Mouse (Mus musculus): ENCODE measurements around the gene Ctnnd1. TPM values are rescaled to one million over a fixed set of nuclear protein-coding genes. Genes with fewer than 3 reads are reported as not detected.

Ctnnd1 gene
- total RNA-seq (2014; rRNA removed) (81.1 and 82.9 TPM in 2 replicates), polyA plus RNA-seq (2015; fragmentation: Nextera tagmentation; extraction: Ambion mirVana) (13.7 and 15.8 TPM in 2 replicates)

GRCm38 (mm10) chr2:84650464-84651195 lies at the start of gene Ctnnd1:
Ctnnd1 (minus strand) TSS chr2:84650765.
- peak within 1 kb of the TSS; percentile 78 for H3K4me2 ChIP-seq (ENCODE audit: low read depth, low read length, poor library complexity, severe bottlenecking)
- no peak for TF ChIP-seq CTCF (IDR thresholded peaks at IDR 0.05)
- no peaks in the 10 kb centered on the region for H3K9me3 ChIP-seq (ENCODE audit: low read length)
- WGBS: under 1% methylated on average over 15 of the region's 15 CpGs
- H3K4me1 ChIP-seq (ENCODE audit: insufficient read depth, low read length): 0 out of 2 replicates have a peak, but pooled peaks cover 3% of the 10 kb centered on the region
- peak within 1 kb of the TSS; percentile 95 for H3K27ac ChIP-seq (ENCODE audit: low read depth, low read length)
- H3K4me3 ChIP-seq (ENCODE audit: low read depth, low read length): peak within 1 kb of the TSS; percentile 63
- ATAC-seq (ENCODE audit: low FRiP score): peak; percentile 97
- H3K9ac ChIP-seq (replicated peaks; ENCODE audit: low read length, poor library complexity, severe bottlenecking): peak within 1 kb of the TSS; percentile 75
- peak; percentile 98 for DNase-seq (ENCODE audit: low spot score)
- H3K36me3 ChIP-seq (ENCODE audit: insufficient read depth, low read length): no peaks in the 10 kb centered on the region
- H3K27me3 ChIP-seq (ENCODE audit: insufficient read depth, low read length): no peaks in the 10 kb centered on the region

GRCm38 (mm10) chr2:84695007-84695695 lies 44.6 kb upstream of the Ctnnd1 start:
- H3K36me3 ChIP-seq (ENCODE audit: insufficient read depth, low read length): peaks cover 34% of the 10 kb centered on the region
- no peak for TF ChIP-seq CTCF (IDR thresholded peaks at IDR 0.05)
- no peak for ATAC-seq (ENCODE audit: low FRiP score)
- no peak overlapping the region for H3K4me3 ChIP-seq (ENCODE audit: low read depth, low read length)
- H3K9ac ChIP-seq (replicated peaks; ENCODE audit: low read length, poor library complexity, severe bottlenecking): no peak overlapping the region
- 91% methylated on average over 5 of the region's 5 CpGs for WGBS
- no peaks in the 10 kb centered on the region for H3K27me3 ChIP-seq (ENCODE audit: insufficient read depth, low read length)
- no peak overlapping the region for H3K27ac ChIP-seq (ENCODE audit: low read depth, low read length)
- no peaks in the 10 kb centered on the region for H3K4me1 ChIP-seq (ENCODE audit: insufficient read depth, low read length)
- H3K4me2 ChIP-seq (ENCODE audit: low read depth, low read length, poor library complexity, severe bottlenecking): no peak overlapping the region
- H3K9me3 ChIP-seq (ENCODE audit: low read length): no peaks in the 10 kb centered on the region
- DNase-seq (ENCODE audit: low spot score): no peak

DNA sequence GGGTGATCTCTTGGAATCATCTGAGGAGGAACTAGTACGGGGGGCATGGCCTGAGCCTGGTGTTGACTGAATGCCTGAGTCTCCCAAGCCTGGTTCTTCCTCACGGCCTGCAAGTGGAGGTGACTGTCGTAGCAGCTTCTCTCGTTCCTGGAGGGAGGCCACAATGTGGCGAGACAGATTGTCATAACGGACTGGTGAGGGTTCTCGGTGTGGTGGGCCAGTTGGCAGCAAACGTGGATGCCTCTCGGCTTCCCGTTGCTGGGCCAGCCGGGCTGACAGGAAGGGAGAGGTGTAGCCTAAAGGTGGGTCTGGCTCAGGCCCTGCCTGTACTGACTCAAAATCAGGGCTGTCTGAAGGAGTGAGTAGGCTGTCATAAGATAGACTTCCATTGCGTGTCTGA lies 39.5 kb upstream of the Ctnnd1 start:
- no peak for ATAC-seq (ENCODE audit: low FRiP score)

DNA sequence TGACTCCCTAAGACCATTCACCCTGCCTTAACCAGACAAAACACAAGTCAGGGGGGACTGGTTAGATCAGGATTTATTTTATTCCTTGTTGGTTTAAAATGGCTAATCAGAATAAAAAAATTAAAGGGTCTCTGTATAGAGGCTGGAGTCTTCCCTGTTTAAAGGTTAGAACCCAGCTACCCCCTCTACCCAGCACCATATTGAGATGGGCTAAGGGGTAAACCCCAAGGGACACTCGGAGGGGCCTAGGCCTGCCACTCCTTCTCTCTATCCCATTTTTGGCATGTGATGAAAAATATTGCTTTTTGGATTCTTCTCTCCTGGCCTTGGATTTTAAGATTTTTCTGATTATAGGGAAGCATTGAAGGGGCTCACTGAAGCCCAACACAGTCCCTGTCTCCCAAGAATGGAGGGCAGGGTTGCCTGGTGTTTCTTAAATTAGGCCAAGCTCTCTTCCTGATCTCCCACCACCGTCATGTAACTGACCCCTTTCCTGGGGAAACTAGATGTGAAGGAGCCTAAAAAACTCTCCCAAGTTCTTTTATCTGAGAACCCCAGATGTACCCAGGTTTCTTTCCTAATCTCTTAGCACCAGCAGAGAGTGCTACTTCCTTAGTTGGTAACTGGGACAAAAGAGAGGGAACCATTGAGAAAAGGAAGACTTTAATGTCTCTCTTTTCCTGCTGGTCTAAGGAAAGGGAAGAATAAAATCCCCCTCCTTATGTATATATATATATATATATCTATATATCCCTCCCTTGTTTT lies 37.7 kb upstream of the Ctnnd1 start:
- no peak for TF ChIP-seq CTCF (IDR thresholded peaks at IDR 0.05)
- ATAC-seq (ENCODE audit: low FRiP score) (no peak), DNase-seq (ENCODE audit: low spot score) (no peak)
- 75% methylated on average over 2 of the region's 2 CpGs for WGBS
- no peak overlapping the region for H3K27ac ChIP-seq (ENCODE audit: low read depth, low read length)
- no peak overlapping the region for H3K4me2 ChIP-seq (ENCODE audit: low read depth, low read length, poor library complexity, severe bottlenecking)
- no peaks in the 10 kb centered on the region for H3K9me3 ChIP-seq (ENCODE audit: low read length)
- peaks cover 57% of the 10 kb centered on the region for H3K36me3 ChIP-seq (ENCODE audit: insufficient read depth, low read length)
- H3K4me1 ChIP-seq (ENCODE audit: insufficient read depth, low read length): no peaks in the 10 kb centered on the region
- no peaks in the 10 kb centered on the region for H3K27me3 ChIP-seq (ENCODE audit: insufficient read depth, low read length)
- H3K4me3 ChIP-seq (ENCODE audit: low read depth, low read length): no peak overlapping the region
- H3K9ac ChIP-seq (replicated peaks; ENCODE audit: low read length, poor library complexity, severe bottlenecking): no peak overlapping the region

More for the DNA sequence above, 39.5 kb upstream of the Ctnnd1 start:
- Histone ChIP-seq H3K4me2 (ENCODE audit: low read depth, low read length, poor library complexity, severe bottlenecking) (no peak overlapping the region), H3K27ac (ENCODE audit: low read depth, low read length) (no peak overlapping the region; the same call in 1 of the 2 replicates), H3K9me3 (ENCODE audit: low read length) (no peaks in the 10 kb centered on the region), H3K4me1 (ENCODE audit: insufficient read depth, low read length) (no peaks in the 10 kb centered on the region), H3K9ac (replicated peaks; ENCODE audit: low read length, poor library complexity, severe bottlenecking) (no peak overlapping the region), H3K27me3 (ENCODE audit: insufficient read depth, low read length) (no peaks in the 10 kb centered on the region), H3K36me3 (ENCODE audit: insufficient read depth, low read length) (peaks cover 64% of the 10 kb centered on the region), H3K4me3 (ENCODE audit: low read depth, low read length) (no peak overlapping the region)
- TF ChIP-seq CTCF (IDR thresholded peaks at IDR 0.05): no peak
- 93% methylated on average over 12 of the region's 12 CpGs for WGBS
- DNase-seq (ENCODE audit: low spot score): no peak

GRCm38 (mm10) chr2:84682605-84683183 lies 32.1 kb upstream of the Ctnnd1 start:
- no peak overlapping the region for H3K9ac ChIP-seq (replicated peaks; ENCODE audit: low read length, poor library complexity, severe bottlenecking)
- H3K27ac ChIP-seq (ENCODE audit: low read depth, low read length): no peak overlapping the region
- peaks cover 2% of the 10 kb centered on the region; the same call in 1 of the 2 replicates for H3K4me1 ChIP-seq (ENCODE audit: insufficient read depth, low read length)
- DNase-seq (ENCODE audit: low spot score) (no peak), ATAC-seq (ENCODE audit: low FRiP score) (no peak)
- no peak overlapping the region for H3K4me2 ChIP-seq (ENCODE audit: low read depth, low read length, poor library complexity, severe bottlenecking)
- H3K9me3 ChIP-seq (ENCODE audit: low read length): no peaks in the 10 kb centered on the region
- WGBS: 89% methylated on average over 6 of the region's 6 CpGs
- no peak for TF ChIP-seq CTCF (IDR thresholded peaks at IDR 0.05)
- no peak overlapping the region for H3K4me3 ChIP-seq (ENCODE audit: low read depth, low read length)
- peaks cover 13% of the 10 kb centered on the region; the same call in 1 of the 2 replicates for H3K36me3 ChIP-seq (ENCODE audit: insufficient read depth, low read length)
- H3K27me3 ChIP-seq (ENCODE audit: insufficient read depth, low read length): no peaks in the 10 kb centered on the region

Measured in midbrain, postnatal 0 days (tissue).